Mouse (Mus musculus) right cerebral cortex, adult 18-20 months (tissue): ENCODE measurements around the gene Iqsec1.

Experiments used
- DNase-seq: peaks from one replicate; pipeline ENCODE4 v3.0.0; 2022; ENCODE audit warnings: mixed read lengths

Iqsec1 gene

GRCm38 (mm10) chr6:90608186-90608585, 380.3 kb downstream of the Iqsec1 start:
- no peak for DNase-seq

- peak; percentile 54 for DNase-seq
Observed at GRCm38 (mm10) chr6:90607196-90607595, 381.3 kb downstream of the Iqsec1 start.

GRCm38 (mm10) chr6:90606538-90606937, 381.9 kb downstream of the Iqsec1 start:
- DNase-seq = peak; percentile 50
